Mouse (Mus musculus) cortical plate, adult 2 months (tissue): ENCODE data around the gene Zc3h18.

Experiments used
- CTCF ChIP-seq: fragments of 200-500 bp; IDR thresholded peaks from 2 replicates; pipeline ENCODE4 v1.5.1; 2011; ENCODE audit warnings: mild to moderate bottlenecking, control low read depth, low read length; ENCODE audit not compliant: insufficient read depth; ENCODE audit errors: extremely low read depth
- POLR2A ChIP-seq: fragments of 200-500 bp; IDR thresholded peaks from 2 replicates; pipeline ENCODE4 v1.6.1; 2011; ENCODE audit warnings: mild to moderate bottlenecking, low read length, control low read depth; ENCODE audit not compliant: insufficient read depth; ENCODE audit errors: extremely low read depth

DNA sequence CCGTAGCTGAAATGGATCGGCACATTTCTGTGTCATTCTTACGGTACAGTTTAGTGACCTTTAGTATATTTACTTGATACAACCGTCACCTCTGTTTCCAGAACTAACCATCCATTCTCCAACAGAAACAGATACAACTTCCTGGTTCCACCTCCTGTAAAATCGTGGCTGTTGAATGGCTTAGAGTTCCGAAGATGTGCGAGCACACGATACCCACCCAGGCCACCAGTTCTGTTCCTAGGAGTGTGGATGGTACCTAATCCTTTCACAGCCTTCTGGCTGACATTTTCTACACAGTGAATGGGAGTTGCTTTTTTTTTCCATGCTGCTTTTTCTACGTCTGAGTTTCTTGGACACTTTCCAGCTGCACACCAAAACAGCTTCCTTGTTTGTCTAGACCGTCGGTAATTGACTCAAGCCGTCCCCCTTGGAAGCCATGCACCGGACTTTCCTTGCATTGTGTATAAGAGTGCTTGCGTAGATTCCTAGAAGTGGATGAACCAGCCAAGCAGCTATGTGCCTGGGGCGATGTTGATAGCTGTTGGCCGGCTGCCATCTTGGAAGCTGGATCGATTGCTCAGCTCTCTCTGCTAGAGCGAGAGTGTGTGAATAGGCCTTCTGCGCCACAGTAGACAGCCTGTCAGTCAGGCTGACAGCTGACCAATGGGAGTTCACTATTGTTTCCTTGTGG, 67.8 kb downstream of the Zc3h18 start:
- TF ChIP-seq CTCF: no peak
- TF ChIP-seq POLR2A: peak; percentile 56
